Mouse (Mus musculus): Measurements from ENCODE around the gene Wnk4.

The Wnk4 gene

DNA sequence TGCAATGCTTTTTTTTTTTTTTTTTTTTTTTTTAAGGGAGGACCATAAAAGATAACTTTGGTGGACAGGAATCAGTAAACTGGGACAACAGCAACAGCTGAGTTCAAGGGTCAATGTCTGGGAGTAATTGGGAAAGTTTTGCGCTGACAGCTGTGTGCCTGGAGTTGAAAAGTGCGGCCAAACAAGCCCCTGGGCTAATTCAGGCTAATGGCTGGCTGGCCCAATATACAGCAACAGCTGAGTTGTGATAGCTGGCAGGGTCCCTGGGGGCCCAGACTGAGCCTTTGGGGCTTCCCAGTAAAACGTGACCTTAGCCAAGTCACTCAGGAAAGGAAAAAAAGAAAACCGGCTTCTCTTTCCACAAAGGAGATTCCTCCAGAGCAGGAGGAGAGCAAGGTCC lies 15.3 kb upstream of the Wnk4 start:
- no peak for DNase-seq (ENCODE audit: low spot score in 2 of 2)

GRCm38 (mm10) chr11:101245855-101246701 lies 14.3 kb upstream of the Wnk4 start, which contains the start of gene Ramp2:
Ramp2 (plus strand) TSS chr11:101246028.
- peak in 1 of 2 experiments; percentile 65 for DNase-seq (ENCODE audit: low spot score in 2 of 2)

DNA sequence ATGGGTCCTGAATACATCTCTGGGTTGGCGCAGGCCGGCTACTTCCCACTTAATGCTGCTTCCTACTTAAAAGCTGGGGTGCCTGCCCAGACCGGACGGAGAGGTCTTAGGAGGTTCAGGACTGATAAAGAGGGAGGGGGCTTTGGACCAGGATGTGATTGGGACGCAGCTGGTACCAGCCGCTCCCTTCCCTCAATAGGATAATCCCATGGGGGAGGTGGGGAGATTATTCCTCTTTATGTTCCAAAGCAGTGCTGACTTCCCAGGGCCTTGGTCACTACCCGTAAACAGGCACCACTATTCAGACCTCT lies 13.7 kb upstream of the Wnk4 start:
- DNase-seq (ENCODE audit: low spot score in 2 of 2): no peak

DNA sequence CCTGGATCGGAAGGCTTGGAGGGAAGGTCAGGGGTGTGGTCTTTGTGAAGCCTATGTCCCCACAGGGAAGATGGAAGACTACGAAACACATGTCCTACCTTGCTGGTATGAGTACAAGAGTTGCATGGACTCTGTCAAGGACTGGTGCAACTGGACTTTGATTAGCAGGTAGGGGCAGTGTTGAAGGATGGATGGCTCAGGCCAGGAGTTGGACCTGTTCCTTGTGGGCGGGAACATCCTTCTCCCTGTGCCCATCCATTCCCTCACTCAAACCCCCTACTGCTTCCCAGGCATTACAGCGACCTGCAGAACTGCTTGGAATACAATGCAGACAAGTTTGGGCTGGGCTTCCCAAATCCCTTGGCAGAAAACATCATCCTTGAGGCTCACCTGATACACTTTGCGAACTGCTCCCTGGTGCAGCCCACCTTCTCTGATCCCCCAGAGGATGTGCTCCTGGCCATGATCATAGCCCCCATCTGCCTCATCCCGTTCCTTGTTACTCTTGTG lies 12.8 kb upstream of the Wnk4 start:
- DNase-seq (ENCODE audit: low spot score in 2 of 2): no peak

DNA sequence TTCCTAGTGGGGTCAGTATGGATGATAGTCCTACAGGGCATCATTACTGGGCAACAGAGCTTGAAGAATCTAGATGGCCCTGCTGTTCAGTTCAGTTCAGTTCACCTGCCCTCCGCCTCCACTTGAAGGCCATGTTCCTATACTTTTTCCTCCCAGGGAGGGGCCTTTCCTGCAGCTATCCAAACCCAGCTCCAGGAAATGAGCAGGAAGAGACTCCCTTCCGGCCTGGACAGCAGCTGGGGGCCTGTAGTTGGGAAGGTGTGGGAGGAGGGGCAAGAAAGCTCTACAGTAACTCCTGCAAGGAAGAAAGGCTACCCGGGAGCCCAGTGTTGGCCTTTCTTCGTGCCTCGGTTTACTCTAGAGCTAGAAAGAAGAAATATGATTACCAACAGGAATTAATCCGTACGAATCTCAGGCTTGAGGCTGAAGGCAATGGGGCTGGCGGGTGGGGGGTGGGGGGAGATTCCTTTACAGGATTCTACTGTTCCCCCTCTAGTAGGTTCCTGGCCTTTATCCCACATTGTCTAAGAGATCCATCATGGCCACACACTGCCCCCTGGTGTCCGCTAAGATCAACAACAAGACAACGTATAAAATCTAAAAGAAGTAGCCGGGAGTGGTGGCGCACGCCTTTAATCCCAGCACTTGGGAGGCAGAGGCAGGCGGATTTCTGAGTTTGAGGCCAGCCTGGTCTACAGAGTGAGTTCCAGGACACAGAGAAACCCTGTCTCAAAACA lies 11.9 kb upstream of the Wnk4 start:
- no peak for DNase-seq (ENCODE audit: low spot score in 2 of 2)

GRCm38 (mm10) chr11:101251031-101251430 lies 9.3 kb upstream of the Wnk4 start:
- DNase-seq (ENCODE audit: low spot score in 2 of 2): no peak

- DNase-seq (ENCODE audit: low spot score in 2 of 2): no peak
Observed at GRCm38 (mm10) chr11:101252941-101253340, 7.4 kb upstream of the Wnk4 start.

DNA sequence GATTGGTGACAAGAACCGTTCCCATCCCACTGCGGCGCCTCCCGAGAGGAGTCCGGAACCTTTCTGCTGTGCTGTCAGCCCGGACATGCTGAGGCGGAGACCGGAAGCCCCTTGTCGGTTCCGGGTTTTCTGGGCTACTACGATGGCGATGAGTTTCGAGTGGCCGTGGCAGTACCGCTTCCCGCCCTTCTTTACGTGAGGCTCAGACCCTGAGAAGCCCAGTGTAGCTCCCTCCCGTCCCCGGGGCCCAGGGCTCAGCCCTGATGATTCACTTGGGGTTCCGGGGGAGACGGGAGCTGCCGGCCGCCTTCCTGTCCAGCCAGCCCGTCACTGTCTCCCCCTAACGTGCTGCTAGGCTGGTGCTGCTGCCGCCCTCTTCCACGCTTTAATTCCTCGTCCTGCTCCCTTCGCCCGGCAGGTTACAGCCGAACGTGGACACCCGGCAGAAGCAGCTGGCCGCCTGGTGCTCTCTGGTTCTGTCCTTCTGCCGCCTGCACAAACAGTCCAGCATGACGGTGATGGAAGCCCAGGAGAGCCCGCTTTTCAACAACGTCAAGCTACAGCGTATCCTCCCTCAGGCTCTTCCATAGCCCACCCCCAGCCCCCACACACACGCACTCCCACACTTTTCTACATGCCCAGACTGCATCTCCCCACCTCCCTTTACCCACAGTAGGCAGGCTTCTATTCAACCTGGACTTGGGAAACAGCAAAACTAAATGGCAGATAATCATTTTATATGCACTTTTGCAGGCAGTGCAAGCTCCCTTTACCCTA lies 6.6 kb upstream of the Wnk4 start, which contains the start of gene Vps25:
Vps25 (plus strand) TSS at position 95 of the 777 bp plus-strand sequence.
- peak; percentile 77 to 86 for DNase-seq (ENCODE audit: low spot score in 2 of 2)

- no peak for DNase-seq (ENCODE audit: low spot score in 2 of 2)
Observed at GRCm38 (mm10) chr11:101255826-101256775, 4.3 kb upstream of the Wnk4 start.

GRCm38 (mm10) chr11:101259261-101259712 lies 1.1 kb upstream of the Wnk4 start:
- DNase-seq (ENCODE audit: low spot score in 2 of 2): peak in 1 of 2 experiments; percentile 75

GRCm38 (mm10) chr11:101260826-101261380 lies 536 bp downstream of the Wnk4 start:
- DNase-seq (ENCODE audit: low spot score in 2 of 2): no peak

- DNase-seq (ENCODE audit: low spot score in 2 of 2): no peak
Observed at GRCm38 (mm10) chr11:101262272-101262967, 2.1 kb downstream of the Wnk4 start.

GRCm38 (mm10) chr11:101263138-101263988 lies 3.0 kb downstream of the Wnk4 start:
- DNase-seq (ENCODE audit: low spot score in 2 of 2): no peak

- DNase-seq (ENCODE audit: low spot score in 2 of 2): no peak
Observed at GRCm38 (mm10) chr11:101263989-101264280, 3.6 kb downstream of the Wnk4 start.

GRCm38 (mm10) chr11:101264954-101265471 lies 4.6 kb downstream of the Wnk4 start:
- no peak for DNase-seq (ENCODE audit: low spot score in 2 of 2)

DNA sequence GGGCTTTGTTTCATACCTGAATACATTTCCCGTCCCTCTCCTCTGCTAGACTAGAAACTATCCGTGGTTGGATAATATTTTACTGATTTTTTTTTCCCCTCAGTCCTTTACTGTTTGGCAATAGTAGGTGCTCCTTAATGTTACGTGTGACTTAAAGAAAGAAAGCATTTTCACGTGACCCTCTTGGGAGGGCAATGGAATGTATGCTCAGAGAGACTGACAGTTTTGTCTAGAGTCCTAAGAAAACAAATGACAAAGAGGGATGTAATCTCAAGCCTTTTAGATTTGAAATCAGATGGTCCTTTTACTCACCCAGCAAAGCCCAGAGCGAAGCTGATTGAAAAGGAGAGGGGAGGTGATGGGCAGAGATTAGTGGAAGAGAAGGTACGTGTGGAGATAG lies 5.5 kb downstream of the Wnk4 start:
- no peak for DNase-seq (ENCODE audit: low spot score in 2 of 2)

DNA sequence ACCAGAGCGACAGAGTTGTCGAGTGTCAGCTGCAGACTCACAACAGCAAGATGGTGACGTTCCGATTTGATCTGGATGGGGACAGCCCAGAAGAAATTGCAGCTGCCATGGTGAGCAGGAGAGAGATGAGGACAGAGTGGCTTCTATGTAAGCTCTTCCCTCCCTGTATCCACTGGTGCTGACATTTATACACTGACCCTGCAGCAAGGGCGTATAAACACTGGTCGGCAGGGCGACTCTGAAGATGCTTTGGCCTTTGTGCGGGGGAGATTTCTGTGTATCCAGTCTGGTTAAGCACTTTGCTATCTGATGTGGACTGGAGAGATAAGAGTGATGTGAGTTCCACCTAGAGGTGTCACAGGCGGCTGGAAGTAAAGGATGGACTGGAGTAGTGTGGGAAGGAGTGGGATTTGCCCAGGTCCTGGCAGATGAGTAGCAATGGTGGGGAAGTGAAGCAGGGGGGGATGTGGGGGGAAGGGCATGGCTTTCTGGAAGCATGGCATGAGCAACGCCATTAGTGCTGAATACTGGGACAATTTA lies 9.3 kb downstream of the Wnk4 start:
- DNase-seq (ENCODE audit: low spot score in 2 of 2): no peak

- no peak for DNase-seq (ENCODE audit: low spot score in 2 of 2)
Observed at GRCm38 (mm10) chr11:101272446-101272845, 12.1 kb downstream of the Wnk4 start.

- no peak for DNase-seq (ENCODE audit: low spot score in 2 of 2)
Observed at GRCm38 (mm10) chr11:101275309-101275708, 14.9 kb downstream of the Wnk4 start.

Data from urinary bladder, postnatal 4 days (tissue).